Mouse (Mus musculus) limb, embryonic 12.5 days (tissue): ENCODE results near the gene Appl2. TPM values are rescaled to one million over a fixed set of nuclear protein-coding genes. Genes with fewer than 3 reads are reported as not detected.

Experiments used
- ATAC-seq: fragments of 200-750 bp; cut with Nextera tagmentation; 2 replicates; pipeline ENCODE4 v1.8.0; 2017; ENCODE audit warnings: low read depth, moderate TSS enrichment; ENCODE audit not compliant: insufficient number of reproducible peaks, insufficient read depth, low FRiP score, low TSS enrichment
- H3K27ac ChIP-seq: fragments of 300-500 bp; sonication (generic); 2 replicates; pipeline ENCODE4 v1.5.1; 2016; ENCODE audit warnings: mild to moderate bottlenecking, moderate library complexity
- H3K27me3 ChIP-seq: fragments of 300-500 bp; sonication (generic); 2 replicates; pipeline ENCODE4 v1.6.1; 2016; ENCODE audit warnings: mild to moderate bottlenecking, moderate library complexity
- H3K36me3 ChIP-seq: fragments of 300-500 bp; sonication (generic); 2 replicates; pipeline ENCODE4 v1.6.1; 2016; ENCODE audit warnings: mild to moderate bottlenecking, moderate library complexity
- H3K4me1 ChIP-seq: fragments of 300-500 bp; sonication (generic); replicated peaks from 2 replicates; pipeline ENCODE4 v1.6.1; 2016
- H3K4me2 ChIP-seq: fragments of 300-500 bp; sonication (generic); 2 replicates; pipeline ENCODE4 v1.6.1; 2016; ENCODE audit warnings: mild to moderate bottlenecking, moderate library complexity
- H3K4me3 ChIP-seq: fragments of 300-500 bp; sonication (generic); replicated peaks from 2 replicates; pipeline ENCODE4 v1.5.1; 2016; ENCODE audit warnings: mild to moderate bottlenecking
- H3K9ac ChIP-seq: fragments of 300-500 bp; sonication (generic); replicated peaks from 2 replicates; pipeline ENCODE4 v1.6.1; 2016; ENCODE audit warnings: mild to moderate bottlenecking, moderate library complexity
- H3K9me3 ChIP-seq: fragments of 300-500 bp; sonication (generic); 2 replicates; pipeline ENCODE4 v1.6.1; 2016; ENCODE audit warnings: mild to moderate bottlenecking, moderate library complexity
- WGBS: fragments of 180-500 bp; shearing (Covaris S2); methylation state at CpG from one replicate; pipeline ENCODE4 v1.1.7; 2016; 5-methylcytosine and 5-hydroxymethylcytosine counted together
- polyA plus RNA-seq: library from polyadenylated mRNA; unstranded; fragments of >200 nt; fragmentation: Nextera tagmentation; extraction: Ambion mirVana; gene quantifications from 2 replicates; pipeline ENCODE4 v1.2.1, GENCODE M21; 2016

The Appl2 gene
- polyA plus RNA-seq, 1 experiment from 2014 or later, result 74.0 TPM

DNA sequence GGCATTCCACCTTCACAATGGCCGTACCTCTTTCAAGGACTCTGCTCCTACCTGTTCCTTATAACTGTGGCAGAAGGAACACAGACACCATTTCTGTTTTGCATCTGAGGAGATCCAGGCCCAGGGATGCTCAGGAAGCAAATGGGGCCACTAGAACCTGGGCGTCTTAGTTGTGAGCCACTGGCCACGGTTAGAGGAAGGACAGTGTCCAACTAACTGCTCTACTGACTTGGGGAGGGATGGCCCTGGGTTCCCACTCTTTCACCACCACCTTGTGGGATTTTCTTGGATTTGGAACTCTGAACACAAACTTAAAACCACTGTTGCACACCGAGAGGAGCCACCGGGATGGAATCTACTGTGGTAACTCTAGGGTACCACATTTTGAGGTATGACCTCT, 36.7 kb downstream of the Appl2 start:
- WGBS, result 97% methylated on average over 5 of the region's 5 CpGs
- Histone ChIP-seq H3K9me3 (no peaks in the 10 kb centered on the region), H3K4me1 (no peaks in the 10 kb centered on the region), H3K9ac (no peak overlapping the region), H3K4me2 (no peak overlapping the region), H3K27me3 (no peaks in the 10 kb centered on the region), H3K4me3 (no peak overlapping the region), H3K36me3 (peaks cover 88% of the 10 kb centered on the region), H3K27ac (no peak overlapping the region)
- ATAC-seq, result no peak

DNA sequence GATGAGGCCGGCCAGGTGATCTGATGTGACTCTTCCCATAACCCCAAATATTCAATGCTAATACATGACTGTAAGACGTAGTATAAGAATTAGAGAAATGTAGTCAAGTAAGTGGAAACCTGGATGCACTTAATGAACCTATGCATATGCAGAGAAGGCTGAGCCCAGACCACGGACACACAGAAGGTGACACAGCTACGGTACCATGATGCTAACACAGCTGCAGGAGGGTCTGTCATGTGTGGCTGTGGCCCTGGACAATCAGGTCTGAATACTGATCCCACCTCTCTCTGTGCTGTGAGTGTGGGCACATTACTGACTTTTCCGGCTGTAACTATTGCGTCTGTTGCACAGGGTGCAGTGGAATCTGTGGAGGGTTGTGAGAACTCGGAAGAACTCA, 38.0 kb downstream of the Appl2 start:
- Histone ChIP-seq H3K27ac (no peak overlapping the region), H3K27me3 (no peaks in the 10 kb centered on the region), H3K9me3 (no peaks in the 10 kb centered on the region), H3K9ac (no peak overlapping the region), H3K4me3 (no peak overlapping the region), H3K4me2 (no peak overlapping the region), H3K4me1 (no peaks in the 10 kb centered on the region), H3K36me3 (peaks cover 84% of the 10 kb centered on the region)
- WGBS, result 94% methylated on average over 7 of the region's 7 CpGs
- ATAC-seq, result no peak

GRCm38 (mm10) chr10:83608596-83608995, 39.9 kb downstream of the Appl2 start:
- no peak overlapping the region for H3K9ac ChIP-seq
- no peak for ATAC-seq
- H3K4me2 ChIP-seq, result no peak overlapping the region
- no peak overlapping the region for H3K4me3 ChIP-seq
- H3K36me3 ChIP-seq, result peaks cover 85% of the 10 kb centered on the region
- no peaks in the 10 kb centered on the region for H3K27me3 ChIP-seq
- no peaks in the 10 kb centered on the region for H3K9me3 ChIP-seq
- H3K4me1 ChIP-seq, result no peaks in the 10 kb centered on the region
- 79% methylated on average over 8 of the region's 8 CpGs for WGBS
- no peak overlapping the region for H3K27ac ChIP-seq

DNA sequence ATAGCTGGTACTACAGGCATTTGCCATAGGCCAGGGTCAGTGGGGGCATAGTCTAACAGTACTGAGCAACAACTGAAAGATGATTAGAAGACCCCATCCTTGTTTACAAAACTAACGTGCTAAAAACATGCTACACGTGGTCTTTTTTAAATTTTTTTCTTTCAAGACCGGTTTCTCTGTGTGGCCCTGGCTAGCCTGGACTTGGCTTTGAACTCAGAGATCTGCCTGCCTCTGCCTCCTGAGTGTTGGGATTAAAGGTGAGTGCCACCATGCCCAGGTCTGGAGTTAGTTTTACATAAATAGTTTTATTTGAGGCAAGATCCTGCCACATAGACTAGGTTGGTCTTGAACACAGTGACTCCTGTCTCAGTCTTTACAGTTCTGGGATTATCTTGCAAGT, 41.4 kb downstream of the Appl2 start:
- no peak overlapping the region for H3K4me2 ChIP-seq
- H3K36me3 ChIP-seq, result peaks cover 83% of the 10 kb centered on the region
- no peaks in the 10 kb centered on the region for H3K27me3 ChIP-seq
- no peak overlapping the region for H3K9ac ChIP-seq
- H3K9me3 ChIP-seq, result no peaks in the 10 kb centered on the region
- H3K27ac ChIP-seq, result no peak overlapping the region
- no peaks in the 10 kb centered on the region for H3K4me1 ChIP-seq
- no peak overlapping the region for H3K4me3 ChIP-seq
- 93% methylated on average over 3 of the region's 3 CpGs for WGBS
- no peak for ATAC-seq

GRCm38 (mm10) chr10:83605637-83606183, 42.8 kb downstream of the Appl2 start:
- no peak for ATAC-seq
- Histone ChIP-seq H3K36me3 (peaks cover 83% of the 10 kb centered on the region), H3K9ac (no peak overlapping the region), H3K4me3 (no peak overlapping the region), H3K4me2 (no peak overlapping the region), H3K4me1 (no peaks in the 10 kb centered on the region), H3K27me3 (no peaks in the 10 kb centered on the region), H3K9me3 (no peaks in the 10 kb centered on the region), H3K27ac (no peak overlapping the region)
- 78% methylated on average over 8 of the region's 8 CpGs for WGBS

DNA sequence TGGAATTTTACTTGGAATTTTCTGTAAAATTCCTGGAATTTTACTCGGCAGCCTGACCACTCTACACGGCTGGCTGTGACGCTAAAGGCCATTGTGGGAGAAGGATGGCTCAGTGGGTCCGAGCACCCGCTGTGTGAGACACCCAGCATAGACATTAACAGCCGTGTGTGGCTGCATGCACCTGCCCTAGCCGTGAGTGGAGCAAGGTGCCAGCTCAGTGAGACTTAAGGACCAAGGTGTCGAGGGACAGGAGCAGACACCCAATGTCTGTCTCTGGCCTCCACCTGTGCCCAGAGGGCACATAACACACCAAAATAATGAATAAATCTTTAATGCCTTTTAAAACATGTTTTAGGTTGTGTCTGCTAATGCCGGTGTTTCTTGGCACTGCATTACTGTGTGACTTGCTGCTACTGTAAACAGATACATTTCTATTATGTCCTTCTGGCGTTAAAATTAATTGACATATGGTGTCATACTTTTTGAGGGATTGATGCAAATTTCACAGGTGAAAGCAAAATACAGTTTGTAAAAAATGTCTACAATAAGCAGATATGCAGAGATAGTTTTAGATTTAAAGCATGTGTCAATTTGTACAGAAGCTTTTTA, 44.5 kb downstream of the Appl2 start:
- H3K27ac ChIP-seq, result no peak overlapping the region
- H3K36me3 ChIP-seq, result peaks cover 84% of the 10 kb centered on the region
- ATAC-seq, result no peak
- no peaks in the 10 kb centered on the region for H3K4me1 ChIP-seq
- no peaks in the 10 kb centered on the region for H3K9me3 ChIP-seq
- H3K9ac ChIP-seq, result no peak overlapping the region
- H3K27me3 ChIP-seq, result no peaks in the 10 kb centered on the region
- no peak overlapping the region for H3K4me3 ChIP-seq
- WGBS, result 91% methylated on average over 10 of the region's 10 CpGs
- H3K4me2 ChIP-seq, result no peak overlapping the region

- Histone ChIP-seq H3K27ac (no peak overlapping the region), H3K4me3 (no peak overlapping the region), H3K9ac (no peak overlapping the region), H3K9me3 (no peaks in the 10 kb centered on the region), H3K4me2 (no peak overlapping the region), H3K36me3 (peaks cover 74% of the 10 kb centered on the region), H3K27me3 (no peaks in the 10 kb centered on the region), H3K4me1 (no peaks in the 10 kb centered on the region)
- 87% methylated on average over 11 of the region's 11 CpGs for WGBS
- ATAC-seq, result no peak
Observed at GRCm38 (mm10) chr10:83600650-83601049, 47.9 kb downstream of the Appl2 start.

- no peak overlapping the region for H3K4me2 ChIP-seq
- peaks cover 78% of the 10 kb centered on the region for H3K36me3 ChIP-seq
- no peaks in the 10 kb centered on the region for H3K4me1 ChIP-seq
- WGBS, result 93% methylated on average over 5 of the region's 5 CpGs
- ATAC-seq, result no peak
- H3K4me3 ChIP-seq, result no peak overlapping the region
- no peak overlapping the region for H3K27ac ChIP-seq
- no peak overlapping the region for H3K9ac ChIP-seq
- H3K9me3 ChIP-seq, result no peaks in the 10 kb centered on the region
- no peaks in the 10 kb centered on the region for H3K27me3 ChIP-seq
Observed at GRCm38 (mm10) chr10:83594526-83594925, 54.0 kb downstream of the Appl2 start.

DNA sequence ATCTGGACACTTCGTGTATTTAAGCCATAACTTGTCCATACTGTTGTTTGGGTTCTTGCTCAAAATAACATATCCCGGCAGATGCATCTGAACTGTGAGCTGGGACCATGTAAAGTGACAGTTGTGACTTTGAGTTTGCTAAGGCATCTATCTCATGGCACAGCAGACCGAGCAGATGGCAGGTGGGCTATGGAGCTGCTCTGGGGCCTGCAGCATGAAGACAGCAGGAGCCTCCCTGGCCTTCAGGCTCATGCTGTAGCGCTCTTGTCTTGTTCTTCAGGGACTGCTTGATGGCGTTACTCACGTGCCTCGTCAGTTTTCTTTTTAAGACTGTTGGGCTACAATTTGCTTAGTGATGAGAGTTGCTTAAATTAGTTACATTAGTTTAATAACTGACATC, 55.9 kb downstream of the Appl2 start:
- no peaks in the 10 kb centered on the region for H3K4me1 ChIP-seq
- no peak overlapping the region for H3K9ac ChIP-seq
- H3K4me2 ChIP-seq, result no peak overlapping the region
- H3K9me3 ChIP-seq, result no peaks in the 10 kb centered on the region
- WGBS, result 96% methylated on average over 7 of the region's 7 CpGs
- H3K27ac ChIP-seq, result no peak overlapping the region
- no peak for ATAC-seq
- H3K4me3 ChIP-seq, result no peak overlapping the region
- peaks cover 79% of the 10 kb centered on the region for H3K36me3 ChIP-seq
- no peaks in the 10 kb centered on the region for H3K27me3 ChIP-seq

DNA sequence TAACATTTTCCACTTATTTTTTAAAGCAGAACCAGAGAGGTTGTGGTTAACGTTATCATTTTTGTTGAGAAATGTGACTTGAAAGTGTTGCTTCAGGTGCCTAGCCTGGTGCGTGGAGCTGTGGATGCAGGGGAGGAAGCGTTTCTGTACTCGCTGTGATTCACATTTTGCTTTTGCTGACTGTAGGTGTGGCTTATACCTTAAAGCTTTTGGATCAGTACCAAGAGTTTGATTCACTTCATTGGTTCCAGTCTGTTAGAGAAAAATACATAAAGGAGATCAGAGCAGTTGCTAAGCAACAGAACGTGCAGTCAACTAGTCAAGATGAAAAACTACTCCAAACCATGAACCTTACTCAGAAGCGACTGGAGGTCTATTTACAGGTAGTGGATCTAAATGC, 57.7 kb downstream of the Appl2 start:
- Histone ChIP-seq H3K27ac (no peak overlapping the region), H3K4me2 (no peak overlapping the region), H3K9ac (no peak overlapping the region), H3K4me3 (no peak overlapping the region), H3K36me3 (peaks cover 88% of the 10 kb centered on the region), H3K4me1 (no peaks in the 10 kb centered on the region), H3K27me3 (no peaks in the 10 kb centered on the region), H3K9me3 (no peaks in the 10 kb centered on the region)
- no peak for ATAC-seq
- 94% methylated on average over 6 of the region's 6 CpGs for whole genome bisulfite sequencing

DNA sequence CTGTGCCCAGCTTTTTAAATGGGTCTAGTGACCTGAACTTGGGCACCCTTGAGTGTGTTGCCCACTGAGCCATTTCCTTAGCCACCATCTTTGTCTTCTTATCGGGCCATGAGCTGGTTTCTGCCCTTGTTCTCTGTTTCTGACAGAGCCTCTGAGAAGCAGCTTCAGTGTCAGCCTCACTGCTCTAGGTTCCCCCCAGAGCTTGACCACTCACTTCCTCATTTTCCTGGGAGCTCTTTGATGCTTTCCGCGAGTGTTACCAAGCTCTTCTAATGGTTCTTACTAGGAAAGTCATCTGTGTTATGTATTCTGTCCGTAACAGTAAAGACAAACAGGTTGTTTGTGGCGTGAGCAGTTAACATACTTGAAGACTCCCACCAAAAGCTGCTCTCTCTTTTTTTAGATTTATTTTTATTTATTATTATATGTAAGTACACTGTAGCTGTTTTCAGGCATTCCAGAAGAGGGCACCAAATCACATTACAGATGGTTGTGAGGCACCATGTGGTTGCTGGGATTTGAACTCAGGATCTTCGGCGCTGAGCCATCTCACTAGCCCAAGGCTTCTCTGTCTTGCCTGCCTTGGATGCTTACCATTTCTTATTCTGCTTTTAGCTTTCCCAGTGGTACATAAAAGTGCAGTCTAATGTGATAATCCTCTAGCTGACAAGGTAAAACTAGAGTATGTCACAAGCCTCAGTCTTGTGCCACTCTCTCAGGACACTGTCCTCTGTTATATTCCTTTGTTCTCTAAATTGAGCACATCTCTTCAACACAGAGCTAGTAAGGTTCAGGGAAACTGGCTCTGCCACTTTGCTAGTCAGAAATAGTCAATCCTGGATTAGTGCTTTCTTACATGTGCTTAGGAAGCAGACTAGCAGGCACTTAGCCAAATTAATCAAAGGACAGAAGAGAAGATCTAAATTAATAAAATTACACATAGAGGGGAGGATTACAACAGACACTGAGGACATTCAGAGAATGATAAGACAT, 82.8 kb downstream of the Appl2 start:
- ATAC-seq, result no peak
- no peaks in the 10 kb centered on the region for H3K9me3 ChIP-seq
- peaks cover 96% of the 10 kb centered on the region for H3K36me3 ChIP-seq
- no peak overlapping the region for H3K9ac ChIP-seq
- no peak overlapping the region for H3K4me2 ChIP-seq
- H3K27ac ChIP-seq, result no peak overlapping the region
- no peaks in the 10 kb centered on the region for H3K27me3 ChIP-seq
- no peaks in the 10 kb centered on the region for H3K4me1 ChIP-seq
- 94% methylated on average over 7 of the region's 7 CpGs for WGBS
- no peak overlapping the region for H3K4me3 ChIP-seq
